13 mouse cellular contexts compared by ENCODE assay signal in genomic region chr2:167652694-167653093, GRCm38 (mm10). TPM values are rescaled to one million over a fixed set of nuclear protein-coding genes. Genes with fewer than 3 reads are reported as not detected.
"Had no signal": no experiment of that assay in that cellular context is flagged by ENCODE, and none has a peak within 500 bp of the region (broad histone marks: within the 10 kb centered on the region; RNA-seq: fewer than 3 reads in every experiment).

No protein-coding gene starts in this region.

- ATAC-seq: midbrain, embryonic 15.5 days had no signal

- H3K9ac ChIP-seq: limb, embryonic 15.5 days; liver, embryonic 13.5 days; midbrain, embryonic 15.5 days; neural tube, embryonic 12.5 days had no signal

- H3K36me3 ChIP-seq: midbrain, embryonic 15.5 days had no signal

- H3K4me3 ChIP-seq: limb, embryonic 15.5 days; liver, embryonic 13.5 days; midbrain, embryonic 15.5 days; neural tube, embryonic 12.5 days had no signal

- DNase-seq: kidney, adult 9 months; kidney, postnatal 36 days; liver, embryonic 13.5 days; lung, adult 18-20 months; thymus, postnatal 36 days had no signal

- H3K27me3 ChIP-seq: limb, embryonic 15.5 days; midbrain, embryonic 15.5 days; neural tube, embryonic 12.5 days had no signal

- H3K4me1 ChIP-seq: neural tube, embryonic 12.5 days had no signal

- H3K4me2 ChIP-seq: limb, embryonic 15.5 days; liver, embryonic 13.5 days; midbrain, embryonic 11.5 days; midbrain, embryonic 15.5 days; neural tube, embryonic 12.5 days had no signal

- H3K9me3 ChIP-seq: limb, embryonic 15.5 days; liver, embryonic 13.5 days; midbrain, embryonic 15.5 days; neural tube, embryonic 12.5 days had no signal

- H3K27ac ChIP-seq: kidney, postnatal 0 days; limb, embryonic 15.5 days; liver, embryonic 13.5 days; midbrain, embryonic 15.5 days; neural tube, embryonic 12.5 days had no signal

RNA-seq across cellular contexts. Expression of gene Gm20431, which starts 8.6 kb away (rescaled TPM):
- total RNA-seq: megakaryocyte progenitor cell, adult 5-6 weeks; monocyte, adult 5-6 weeks; neutrophil, adult 5-6 weeks had no signal
- polyA plus RNA-seq: liver, embryonic 13.5 days had no signal
